Mouse (Mus musculus) G1E (cell line): ENCODE results near the gene Rabepk. TPM values are rescaled to one million over a fixed set of nuclear protein-coding genes. Genes with fewer than 3 reads are reported as not detected.
"Not testable (repeated sequence)": the region's sequence is repeated elsewhere in the genome, so short reads cannot be mapped to it uniquely, and the experiment has no call there.

ENCODE experiments used
- ATAC-seq: 2 replicates; pipeline ENCODE4 v1.8.0; 2016; ENCODE audit warnings: mild to moderate bottlenecking; ENCODE audit not compliant: insufficient number of reproducible peaks, poor library complexity, low FRiP score, severe bottlenecking; ENCODE audit errors: extremely low read depth
- DNase-seq: peaks from one replicate; pipeline ENCODE4 v3.0.0; 2012; ENCODE audit warnings: low spot score
- H3K27me3 ChIP-seq: 2 replicates; pipeline ENCODE4 v1.6.1; 2012; ENCODE audit warnings: mild to moderate bottlenecking, low read length, inconsistent platforms; ENCODE audit not compliant: insufficient read depth
- H3K36me3 ChIP-seq: replicated peaks from 2 replicates; pipeline ENCODE3; 2012; ENCODE audit warnings: mild to moderate bottlenecking, inconsistent platforms
- H3K4me1 ChIP-seq: 2 replicates; pipeline ENCODE4 v1.6.1; 2012; ENCODE audit warnings: low read depth, low read length, inconsistent platforms, mixed read lengths; ENCODE audit not compliant: insufficient read depth
- H3K4me3 ChIP-seq: 2 replicates; pipeline ENCODE4 v1.5.1; 2012; ENCODE audit warnings: low read depth, mild to moderate bottlenecking, inconsistent platforms, low read length, moderate library complexity, mixed read lengths
- H3K9me3 ChIP-seq: replicated peaks from 2 replicates; pipeline ENCODE4 v1.6.1; 2012; ENCODE audit warnings: inconsistent platforms
- CTCF ChIP-seq: IDR thresholded peaks from 2 replicates; pipeline ENCODE4 v1.5.1; 2012; ENCODE audit warnings: low read depth, low read length, inconsistent platforms, mixed read lengths
- GATA1 ChIP-seq: IDR thresholded peaks from 2 replicates; pipeline ENCODE4 v1.6.1; 2012; ENCODE audit warnings: borderline replicate concordance, low read length, inconsistent platforms, mixed read lengths
- GATA2 ChIP-seq: IDR thresholded peaks from 2 replicates; pipeline ENCODE4 v1.6.1; 2012; ENCODE audit warnings: low read depth, low read length, inconsistent platforms, borderline replicate concordance
- POLR2AphosphoS5 ChIP-seq: IDR thresholded peaks from 2 replicates; pipeline ENCODE4 v1.6.1; 2012; ENCODE audit warnings: low read depth, low read length, inconsistent platforms; ENCODE audit not compliant: insufficient replicate concordance
- TAL1 ChIP-seq: conservative IDR thresholded peaks from 2 replicates; pipeline ENCODE4 v1.6.1; 2012; ENCODE audit warnings: low read depth, low read length, inconsistent platforms, mixed read lengths
- polyA plus RNA-seq: library from polyadenylated mRNA; stranded (reverse); fragments of >175 nt; gene quantifications from 2 replicates; pipeline ENCODE4 v1.2.3, GENCODE M21; 2012
- total RNA-seq, 2 experiments: library from RNA; stranded (forward) in 1 of 2; stranded (reverse) in 1 of 2; fragments of 200-1000 nt in 1 of 2; fragments of >200 nt in 1 of 2; fragmentation: Nextera tagmentation in 1 of 2; gene quantifications; 2 replicates each; pipeline ENCODE4 v1.2.3; 2014 to 2017

Rabepk gene
- total RNA-seq (2014; fragmentation: Nextera tagmentation) (16.0 and 21.1 TPM in 2 replicates), total RNA-seq (2017) (31.8 and 36.9 TPM in 2 replicates), polyA plus RNA-seq (9.1 and 11.6 TPM in 2 replicates)

DNA sequence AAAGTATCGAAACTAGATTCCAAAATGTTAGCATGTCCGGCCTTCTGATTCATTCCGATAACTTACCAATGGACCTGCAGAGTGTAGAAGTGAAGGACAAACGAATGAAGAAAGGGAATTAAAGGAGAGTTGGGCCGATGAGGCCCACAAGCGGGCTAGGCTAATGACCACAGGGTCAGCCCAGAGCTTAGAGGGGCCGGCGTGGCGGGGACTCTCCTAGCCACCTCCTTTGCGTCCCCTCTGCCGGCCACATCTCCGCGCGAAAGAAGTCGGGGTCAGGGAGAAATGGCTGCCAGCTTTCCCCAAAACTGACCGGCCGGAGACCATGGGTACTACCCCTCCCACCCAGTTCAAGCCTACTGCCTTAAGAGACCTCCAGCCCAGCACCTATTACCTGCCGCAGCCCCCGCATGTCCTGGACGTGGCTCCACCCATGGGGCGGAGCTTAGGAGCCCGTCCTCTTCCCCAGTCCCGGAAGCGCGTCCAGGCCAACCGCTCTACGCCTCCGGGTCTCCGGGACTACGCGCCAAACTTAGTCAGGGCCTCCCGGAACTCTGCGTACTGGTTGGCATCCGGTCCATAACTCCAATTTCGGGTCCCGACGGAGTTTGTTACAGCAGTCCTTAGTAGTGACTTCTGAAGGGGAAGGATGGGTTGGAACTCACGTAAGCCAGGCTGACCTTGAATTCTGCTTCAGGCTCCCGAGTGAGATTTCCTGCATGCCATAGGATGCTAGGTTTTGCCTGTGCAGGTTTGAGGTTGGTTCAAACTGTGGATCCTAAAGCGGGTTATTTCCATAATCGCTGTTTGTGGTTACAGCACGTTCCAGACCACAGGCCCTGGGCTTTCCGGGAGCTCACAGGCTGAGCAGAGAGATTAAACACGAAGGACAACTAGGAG, at the start of gene Rabepk:
TSS of gene Rabepk (minus strand) at position 556 of the 900 bp plus-strand sequence.
- Histone ChIP-seq H3K9me3 (peaks cover under 1% of the 10 kb centered on the region), H3K36me3 (peaks cover 43% of the 10 kb centered on the region), H3K4me3 (peak within 1 kb of the TSS; percentile 87), H3K4me1 (peaks cover 38% of the 10 kb centered on the region), H3K27me3 (no peaks in the 10 kb centered on the region)
- TF ChIP-seq TAL1 (no peak), GATA2 (no peak), GATA1 (no peak), CTCF (no peak), POLR2AphosphoS5 (no peak)
- DNase-seq (peak; percentile 81), ATAC-seq (peak; percentile 75)

DNA sequence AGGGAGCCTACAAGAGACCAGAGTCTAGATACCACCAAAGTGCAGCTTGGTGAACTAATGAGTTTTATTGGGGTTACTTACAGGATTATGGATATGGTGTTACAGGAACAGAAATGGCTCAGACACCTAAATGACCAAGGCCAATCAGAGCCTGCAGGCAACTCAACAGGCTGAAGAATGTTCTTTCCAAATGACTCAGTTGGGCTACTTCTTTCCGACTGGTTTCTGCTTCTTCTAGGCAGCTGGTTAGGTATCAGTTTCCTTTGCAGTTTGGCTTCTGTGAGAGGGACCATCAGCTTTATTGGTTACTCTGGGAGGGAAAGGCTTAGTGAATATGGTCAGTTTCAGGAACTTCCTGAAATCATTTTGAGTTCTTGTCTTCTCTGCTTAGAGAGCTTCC, 48.0 kb upstream of the Rabepk start:
- TF ChIP-seq TAL1 (no peak), POLR2AphosphoS5 (no peak), CTCF (no peak), GATA2 (no peak), GATA1 (no peak)
- Histone ChIP-seq H3K36me3 (peaks cover 39% of the 10 kb centered on the region), H3K4me3 (no peak overlapping the region), H3K9me3 (no peaks in the 10 kb centered on the region), H3K4me1 (no peaks in the 10 kb centered on the region; the same call in 1 of the 2 replicates), H3K27me3 (peaks cover 5% of the 10 kb centered on the region; the same call in 1 of the 2 replicates)
- ATAC-seq (no peak), DNase-seq (no peak)

DNA sequence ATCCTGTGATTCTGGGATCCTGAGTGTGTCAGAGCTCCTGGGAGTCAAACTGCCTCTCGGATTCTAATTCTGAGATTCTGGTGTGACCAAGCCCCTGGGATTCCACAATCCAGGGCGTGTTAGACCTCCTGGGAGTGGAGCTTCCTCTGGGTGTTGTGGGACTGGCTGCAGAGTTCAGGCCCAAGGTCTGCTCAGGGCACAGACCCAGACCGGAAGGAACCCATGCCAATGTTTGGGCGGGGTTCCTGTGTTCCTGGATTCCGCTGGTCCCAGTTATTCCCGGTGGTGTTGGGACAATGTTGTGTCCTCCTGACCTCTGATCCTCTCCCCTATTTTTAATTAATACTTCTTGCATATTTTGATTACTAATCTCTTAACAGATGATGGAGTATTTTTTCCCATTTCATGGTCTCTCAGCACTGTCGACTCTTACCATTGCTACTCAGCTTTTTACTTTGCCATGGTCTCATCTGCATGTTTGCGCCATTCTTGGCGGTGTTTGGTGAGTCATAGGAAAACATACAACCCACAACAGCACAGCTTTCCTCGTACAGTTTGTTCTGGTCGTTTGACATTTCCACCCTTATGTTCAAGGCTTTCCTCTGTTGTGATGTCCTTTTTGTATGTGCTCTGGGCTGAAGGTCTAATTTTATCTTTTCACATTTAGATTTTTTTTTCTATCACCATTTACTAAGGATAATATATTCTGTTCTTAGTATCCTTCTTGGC, 43.7 kb upstream of the Rabepk start:
- TF ChIP-seq GATA2 (no peak), TAL1 (no peak), POLR2AphosphoS5 (no peak), GATA1 (no peak), CTCF (no peak)
- Histone ChIP-seq H3K36me3 (peaks cover 3% of the 10 kb centered on the region), H3K9me3 (no peaks in the 10 kb centered on the region), H3K4me3 (no peak overlapping the region), H3K4me1 (no peaks in the 10 kb centered on the region), H3K27me3 (peaks cover 19% of the 10 kb centered on the region)
- ATAC-seq (no peak), DNase-seq (no peak)

DNA sequence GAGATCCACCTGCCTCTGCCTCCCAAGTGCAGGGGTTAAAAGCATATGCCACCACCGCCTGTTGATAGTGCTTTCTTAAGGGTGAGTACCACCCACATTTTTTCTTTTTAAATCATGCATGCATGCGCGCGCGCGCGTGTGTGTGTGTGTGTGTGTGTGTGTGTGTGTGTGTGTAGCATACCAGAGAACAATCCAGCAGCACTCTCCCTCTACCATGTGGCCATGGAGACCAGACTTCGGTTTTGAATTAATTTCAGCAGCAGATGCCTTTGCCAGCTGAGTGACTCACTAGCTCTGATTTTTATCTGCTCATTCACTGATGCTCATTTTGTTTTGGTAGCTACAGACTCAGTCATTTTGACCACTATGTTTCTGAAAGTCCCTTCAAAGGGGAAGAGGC, 42.0 kb upstream of the Rabepk start:
- TF ChIP-seq CTCF (no peak), GATA1 (no peak), TAL1 (no peak), GATA2 (no peak), POLR2AphosphoS5 (no peak)
- DNase-seq, result no peak
- no peaks in the 10 kb centered on the region for H3K36me3 ChIP-seq

DNA sequence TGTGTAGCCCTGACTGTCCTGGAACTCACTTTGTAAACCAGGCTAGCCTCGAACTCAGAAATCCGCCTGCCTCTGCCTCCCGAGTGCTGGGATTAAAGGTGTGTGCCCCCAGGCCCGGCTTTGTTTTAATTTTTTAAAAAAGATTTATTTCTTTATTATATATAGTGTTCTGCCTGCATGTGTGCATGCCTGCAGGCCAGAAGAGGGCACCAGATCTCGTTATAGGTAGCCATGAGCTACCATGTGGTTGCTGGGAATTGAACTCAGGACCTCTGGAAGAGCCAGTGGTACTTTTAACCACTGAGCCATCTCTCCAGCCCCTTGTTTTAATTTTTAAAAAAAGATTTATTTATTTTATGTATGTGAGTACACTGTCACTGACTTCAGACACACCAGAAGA, 40.4 kb upstream of the Rabepk start:
- ATAC-seq, H3K9me3 ChIP-seq, H3K4me1 ChIP-seq, H3K4me3 ChIP-seq, DNase-seq, H3K36me3 ChIP-seq: not testable (repeated sequence)
- peaks cover 33% of the 10 kb centered on the region for H3K27me3 ChIP-seq

More for the DNA sequence above, 42.0 kb upstream of the Rabepk start:
- Histone ChIP-seq H3K4me1 (no peaks in the 10 kb centered on the region), H3K4me3 (no peak overlapping the region), H3K27me3 (peaks cover 25% of the 10 kb centered on the region), H3K9me3 (no peaks in the 10 kb centered on the region)
- no peak for ATAC-seq

DNA sequence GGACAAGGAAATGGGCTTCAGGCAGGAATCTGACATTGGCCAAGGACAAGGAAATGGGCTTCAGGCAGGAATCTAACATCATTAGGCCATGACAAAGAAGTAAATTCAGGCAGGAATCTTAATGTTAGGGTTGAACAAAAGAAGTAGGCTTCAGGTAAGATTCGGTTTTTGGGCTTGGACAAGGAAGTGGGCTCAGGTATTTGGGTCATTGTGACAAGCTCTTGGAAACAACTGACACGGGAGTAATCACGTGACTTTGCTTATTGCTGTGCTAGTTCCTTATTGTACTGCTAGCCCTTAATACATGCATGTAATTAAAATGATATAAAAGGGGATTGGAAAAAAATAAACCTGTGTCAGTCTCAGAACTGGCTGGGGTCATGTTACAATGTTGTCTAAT, 36.0 kb upstream of the Rabepk start:
- DNase-seq (no peak), ATAC-seq (no peak)
- Histone ChIP-seq H3K36me3 (no peaks in the 10 kb centered on the region), H3K9me3 (no peaks in the 10 kb centered on the region), H3K27me3 (peaks cover 24% of the 10 kb centered on the region), H3K4me3 (no peak overlapping the region), H3K4me1 (no peaks in the 10 kb centered on the region)
- TF ChIP-seq GATA2 (no peak), CTCF (no peak), TAL1 (no peak), GATA1 (no peak), POLR2AphosphoS5 (no peak)
